7 mouse cellular contexts compared by ENCODE assay signal in the genomic region with DNA sequence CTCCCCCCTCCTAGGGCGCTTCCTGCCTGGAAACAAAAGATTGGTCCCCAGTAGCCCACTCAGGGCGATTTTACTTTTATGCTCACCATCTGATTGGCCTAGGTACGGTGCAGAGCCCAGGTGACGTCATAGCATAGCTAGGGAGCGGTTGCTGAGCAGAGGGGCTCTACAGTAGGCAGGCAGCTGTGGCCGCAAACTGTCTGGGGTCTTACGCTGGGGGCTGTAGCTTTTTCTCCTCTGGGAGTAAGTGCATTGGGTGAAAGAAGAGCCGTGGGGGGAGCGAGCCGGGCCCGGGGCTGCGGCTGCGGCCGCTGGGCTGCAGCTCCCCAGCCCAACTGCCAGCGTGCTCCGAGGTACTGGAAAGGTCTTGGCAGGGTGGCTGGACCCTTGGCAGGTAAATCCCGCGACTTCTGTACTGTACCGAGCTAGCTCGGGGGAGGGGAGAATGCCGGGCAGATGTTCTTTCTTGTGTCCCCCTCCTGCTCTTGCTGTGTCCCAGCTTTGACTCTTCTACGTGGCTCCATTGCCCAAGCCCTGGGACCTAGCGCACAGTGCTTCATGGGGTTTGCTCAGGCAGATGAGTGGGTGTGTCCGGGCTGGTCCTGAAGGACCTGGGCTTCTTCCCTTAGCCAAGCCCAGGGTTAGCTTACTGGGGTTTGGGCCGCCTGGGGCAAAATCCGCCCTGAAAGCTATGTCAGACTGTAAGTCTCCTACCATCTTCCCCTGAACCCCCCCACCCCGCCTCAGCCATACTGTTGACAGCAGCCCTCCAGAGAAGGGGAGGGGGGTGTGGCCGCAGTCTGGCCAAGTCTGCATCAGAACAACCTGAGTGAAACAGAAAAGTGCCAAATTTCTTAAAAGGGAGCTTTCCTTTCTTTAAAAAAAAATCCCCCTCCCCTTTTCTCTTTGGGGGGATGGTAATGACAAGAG.
A peak's percentile ranks its signal among the peaks of the same experiment; 100 is the strongest.
DNase-seq lines count a peak whose midpoint lies in the region; ATAC-seq and TF ChIP-seq lines count a peak whose summit lies in the region.

No protein-coding gene starts in this region.

- H3K9me3 ChIP-seq in forebrain, embryonic 10.5 days, result no peaks in the 10 kb centered on the region
- no peaks in the 10 kb centered on the region for H3K9me3 ChIP-seq in hindbrain, embryonic 14.5 days (ENCODE audit: control insufficient read depth, low read length)
- no peaks in the 10 kb centered on the region for H3K9me3 ChIP-seq in midbrain, embryonic 14.5 days (ENCODE audit: control insufficient read depth, low read length)

- TF ChIP-seq CTCF in testis, adult 2 months (IDR thresholded peaks at IDR 0.05; ENCODE audit: control insufficient read depth, insufficient read depth, insufficient replicate concordance, low read depth, low read length), result no peak

- peaks cover 90% of the 10 kb centered on the region for H3K27me3 ChIP-seq in forebrain, embryonic 10.5 days (ENCODE audit: poor library complexity, severe bottlenecking)
- no peaks in the 10 kb centered on the region; the same call in 1 of the 2 replicates for H3K27me3 ChIP-seq in hindbrain, embryonic 14.5 days (ENCODE audit: control insufficient read depth, insufficient read depth, low read length)
- peaks cover 3% of the 10 kb centered on the region; the same call in 1 of the 2 replicates for H3K27me3 ChIP-seq in midbrain, embryonic 14.5 days (ENCODE audit: control insufficient read depth, insufficient read depth, low read length)
- H3K27me3 ChIP-seq in testis, adult 2 months (ENCODE audit: control insufficient read depth, insufficient read depth, low read length), result no peaks in the 10 kb centered on the region

- peak overlapping the region; percentile 55 for H3K4me2 ChIP-seq in hindbrain, embryonic 14.5 days (replicated peaks)
- peak overlapping the region; percentile 54 for H3K4me2 ChIP-seq in midbrain, embryonic 14.5 days (ENCODE audit: low read length)

- peaks cover 25% of the 10 kb centered on the region; the same call in 1 of the 2 replicates for H3K4me1 ChIP-seq in forebrain, embryonic 10.5 days
- H3K4me1 ChIP-seq in hindbrain, embryonic 14.5 days (replicated peaks; ENCODE audit: control insufficient read depth, insufficient read depth, low read length), result peaks cover 3% of the 10 kb centered on the region; the same call in 1 of the 2 replicates
- H3K4me1 ChIP-seq in midbrain, embryonic 14.5 days (ENCODE audit: control insufficient read depth, insufficient read depth, low read length), result no peaks in the 10 kb centered on the region
- H3K4me1 ChIP-seq in testis, adult 2 months (ENCODE audit: control insufficient read depth, insufficient read depth, low read length), result peaks cover 6% of the 10 kb centered on the region; the same call in 1 of the 2 replicates

- peak overlapping the region; percentile 84 for H3K27ac ChIP-seq in forebrain, embryonic 10.5 days
- peak overlapping the region; percentile 67 for H3K27ac ChIP-seq in hindbrain, embryonic 14.5 days
- peak overlapping the region; percentile 73 for H3K27ac ChIP-seq in midbrain, embryonic 14.5 days (replicated peaks; ENCODE audit: low read depth, low read length)
- peak overlapping the region; percentile 85 for H3K27ac ChIP-seq in testis, adult 2 months (ENCODE audit: control insufficient read depth, insufficient read depth, low read depth, low read length)

- peak; percentile 98 for ATAC-seq in hindbrain, embryonic 14.5 days (ENCODE audit: low FRiP score)
- peak; percentile 95 for ATAC-seq in midbrain, embryonic 14.5 days (ENCODE audit: low FRiP score, low TSS enrichment)

- peak overlapping the region; percentile 65 for H3K9ac ChIP-seq in hindbrain, embryonic 14.5 days
- H3K9ac ChIP-seq in midbrain, embryonic 14.5 days (replicated peaks; ENCODE audit: low read length), result peak overlapping the region; percentile 68

- TF ChIP-seq POLR2A in testis, adult 2 months (IDR thresholded peaks at IDR 0.05; ENCODE audit: control insufficient read depth, low read depth, low read length), result no peak

- 17% methylated on average over 28 of the region's 28 CpGs for WGBS in forebrain, embryonic 10.5 days
- WGBS in hindbrain, embryonic 14.5 days, result 23% methylated on average over 28 of the region's 28 CpGs
- 30% methylated on average over 28 of the region's 28 CpGs for WGBS in midbrain, embryonic 14.5 days

- DNase-seq in R1 (ENCODE audit: low read depth, low spot score), result peak; percentile 82
- DNase-seq in brain, embryonic 18.5 days (ENCODE audit: low read depth, low spot score), result peak; percentile 71
- DNase-seq in forebrain, embryonic 10.5 days (ENCODE audit: extremely low spot score, low spot score), result peak; percentile 53
- peak; percentile 78 for DNase-seq in hindbrain, embryonic 14.5 days (ENCODE audit: low spot score)
- DNase-seq in left cerebral cortex, postnatal 36 days (ENCODE audit: low spot score in 2 of 2), result peak; percentile 34 to 41
- peak; percentile 88 for DNase-seq in midbrain, embryonic 14.5 days

- intact Hi-C loops in left cerebral cortex, postnatal 36 days (cut with DNase I), result loop anchor here (2.0 to 10.0 kb wide), 2 partner anchors 146 to 570 kb away; partner anchors contain the start of genes Pak3 and Rtl9

- H3K36me3 ChIP-seq in forebrain, embryonic 10.5 days (replicated peaks), result no peaks in the 10 kb centered on the region
- no peaks in the 10 kb centered on the region for H3K36me3 ChIP-seq in hindbrain, embryonic 14.5 days (replicated peaks; ENCODE audit: control insufficient read depth, insufficient read depth)
- H3K36me3 ChIP-seq in midbrain, embryonic 14.5 days (ENCODE audit: control insufficient read depth, insufficient read depth, low read length), result no peaks in the 10 kb centered on the region
- H3K36me3 ChIP-seq in testis, adult 2 months (ENCODE audit: control insufficient read depth, insufficient read depth, low read length), result no peaks in the 10 kb centered on the region

- H3K4me3 ChIP-seq in forebrain, embryonic 10.5 days, result peak overlapping the region; percentile 62
- peak overlapping the region; percentile 51 for H3K4me3 ChIP-seq in hindbrain, embryonic 14.5 days (replicated peaks; ENCODE audit: low read length)
- peak overlapping the region; percentile 51 for H3K4me3 ChIP-seq in midbrain, embryonic 14.5 days (replicated peaks; ENCODE audit: low read depth, low read length)
- peak overlapping the region; percentile 85 for H3K4me3 ChIP-seq in testis, adult 2 months (ENCODE audit: control insufficient read depth, low read depth, low read length)

Comparison
In these comparisons a context has a peak if more than half of its experiments do, and no peak if none do; other contexts are left out.
1. Peak in every context shown above with its lines: DNase-seq, ATAC-seq, H3K4me3 ChIP-seq and H3K27ac ChIP-seq.
2. DNase-seq: peak in every context shown above with its lines; median percentile 88 in midbrain, embryonic 14.5 days; 82 in R1; 78 in hindbrain, embryonic 14.5 days; 71 in brain, embryonic 18.5 days; 53 in forebrain, embryonic 10.5 days; 38 in left cerebral cortex, postnatal 36 days.